Mouse (Mus musculus) forebrain, embryonic 14.5 days (tissue): ENCODE results near the gene Cenpi. TPM values are rescaled to one million over a fixed set of nuclear protein-coding genes. Genes with fewer than 3 reads are reported as not detected.

Source experiments
- ATAC-seq: fragments of 200-750 bp; cut with Nextera tagmentation; 2 replicates; pipeline ENCODE4 v1.8.0; 2017; ENCODE audit warnings: mild to moderate bottlenecking, moderate library complexity
- DNase-seq: peaks from one replicate; pipeline ENCODE4 v3.0.0-alpha.2; 2015; ENCODE audit warnings: low spot score
- H3K27ac ChIP-seq: fragments of 300-500 bp; sonication (generic); 2 replicates; pipeline ENCODE4 v1.5.1; 2014; ENCODE audit warnings: low read depth, mild to moderate bottlenecking, control low read depth, low read length, moderate library complexity
- H3K27me3 ChIP-seq: fragments of 300-500 bp; sonication (generic); replicated peaks from 2 replicates; pipeline ENCODE4 v1.6.1; 2014; ENCODE audit warnings: low read length, control low read depth, mixed read lengths; ENCODE audit not compliant: control insufficient read depth, insufficient read depth
- H3K36me3 ChIP-seq: fragments of 300-500 bp; sonication (generic); 2 replicates; pipeline ENCODE4 v1.6.1; 2014; ENCODE audit warnings: low read length, control low read depth; ENCODE audit not compliant: control insufficient read depth, insufficient read depth
- H3K4me1 ChIP-seq: fragments of 300-500 bp; sonication (generic); 2 replicates; pipeline ENCODE4 v1.6.1; 2014; ENCODE audit warnings: antibody characterized with exemption, low read length, control low read depth; ENCODE audit not compliant: control insufficient read depth, insufficient read depth
- H3K4me2 ChIP-seq: fragments of 300-500 bp; sonication (generic); 2 replicates; pipeline ENCODE4 v1.6.1; 2014; ENCODE audit warnings: mild to moderate bottlenecking, control low read depth, low read length
- H3K4me3 ChIP-seq: fragments of 300-500 bp; sonication (generic); 2 replicates; pipeline ENCODE4 v1.5.1; 2014; ENCODE audit warnings: low read depth, low read length, control low read depth
- H3K9ac ChIP-seq: fragments of 300-500 bp; sonication (generic); 2 replicates; pipeline ENCODE4 v1.6.1; 2014; ENCODE audit warnings: mild to moderate bottlenecking, low read length, control low read depth, moderate library complexity
- H3K9me3 ChIP-seq: fragments of 300-500 bp; sonication (generic); replicated peaks from 2 replicates; pipeline ENCODE4 v1.6.1; 2016; ENCODE audit warnings: low read length, control low read depth, mixed read lengths; ENCODE audit not compliant: control insufficient read depth
- WGBS: fragments of 180-500 bp; shearing (Covaris S2); extraction: QIAGEN DNeasy Blood & Tissue Kit; methylation state at CpG from one replicate; pipeline ENCODE4 v1.1.7; 2014; 5-methylcytosine and 5-hydroxymethylcytosine counted together
- polyA plus RNA-seq: library from polyadenylated mRNA; unstranded; fragments of >200 nt; fragmentation: Nextera tagmentation; extraction: Ambion mirVana; gene quantifications from 2 replicates; pipeline ENCODE4 v1.2.1, GENCODE M21; 2014

Cenpi gene
- polyA plus RNA-seq, 1 experiment from 2014 or later: 17.4 TPM

- no peaks in the 10 kb centered on the region for H3K27me3 ChIP-seq
- H3K27ac ChIP-seq: no peak overlapping the region
- H3K9me3 ChIP-seq: no peaks in the 10 kb centered on the region
- ATAC-seq: no peak
- DNase-seq: no peak
- no peak overlapping the region for H3K4me2 ChIP-seq
- WGBS: 74% methylated on average over 1 of the region's 1 CpGs
- no peaks in the 10 kb centered on the region for H3K4me1 ChIP-seq
- H3K4me3 ChIP-seq: no peak overlapping the region
- no peak overlapping the region for H3K9ac ChIP-seq
- H3K36me3 ChIP-seq: no peaks in the 10 kb centered on the region
Observed at GRCm38 (mm10) chrX:134374190-134374589, 66.3 kb downstream of the Cenpi start.

GRCm38 (mm10) chrX:134384896-134385295 lies 77.0 kb downstream of the Cenpi start:
- Histone ChIP-seq H3K36me3 (no peaks in the 10 kb centered on the region), H3K4me3 (no peak overlapping the region), H3K9ac (no peak overlapping the region), H3K4me2 (no peak overlapping the region), H3K27me3 (no peaks in the 10 kb centered on the region), H3K4me1 (no peaks in the 10 kb centered on the region), H3K27ac (no peak overlapping the region), H3K9me3 (no peaks in the 10 kb centered on the region)
- DNase-seq: no peak
- 76% methylated on average over 6 of the region's 6 CpGs for WGBS
- ATAC-seq: no peak

GRCm38 (mm10) chrX:134398972-134399371 lies 91.1 kb downstream of the Cenpi start:
- Histone ChIP-seq H3K4me2 (no peak overlapping the region), H3K27me3 (no peaks in the 10 kb centered on the region), H3K36me3 (no peaks in the 10 kb centered on the region), H3K9ac (no peak overlapping the region), H3K27ac (no peak overlapping the region), H3K4me3 (no peak overlapping the region), H3K9me3 (no peaks in the 10 kb centered on the region), H3K4me1 (no peaks in the 10 kb centered on the region)
- WGBS: 59% methylated on average over 2 of the region's 2 CpGs
- DNase-seq: no peak
- ATAC-seq: no peak

GRCm38 (mm10) chrX:134403863-134404583 lies 96.1 kb downstream of the Cenpi start, which contains the start of gene Drp2:
Drp2 (plus strand) TSS chrX:134404551.
- WGBS: 47% methylated on average over 15 of the region's 15 CpGs
- peak within 1 kb of the TSS; percentile 55 for H3K9ac ChIP-seq
- DNase-seq (peak; percentile 46), ATAC-seq (peak; percentile 80)
- H3K4me3 ChIP-seq: peak within 1 kb of the TSS; percentile 33
- H3K4me1 ChIP-seq: no peaks in the 10 kb centered on the region
- no peaks in the 10 kb centered on the region for H3K9me3 ChIP-seq
- peak within 1 kb of the TSS; percentile 52 for H3K4me2 ChIP-seq
- no peaks in the 10 kb centered on the region for H3K27me3 ChIP-seq
- H3K27ac ChIP-seq: peak within 1 kb of the TSS; percentile 74
- no peaks in the 10 kb centered on the region for H3K36me3 ChIP-seq

- WGBS: 40% methylated on average over 12 of the region's 14 CpGs
- peak; percentile 84 for ATAC-seq
Observed at GRCm38 (mm10) chrX:134404584-134404955, 96.7 kb downstream of the Cenpi start.

GRCm38 (mm10) chrX:134409354-134409900 lies 101.5 kb downstream of the Cenpi start:
- Histone ChIP-seq H3K36me3 (no peaks in the 10 kb centered on the region), H3K9me3 (no peaks in the 10 kb centered on the region), H3K27ac (no peak overlapping the region), H3K4me2 (no peak overlapping the region), H3K27me3 (no peaks in the 10 kb centered on the region), H3K4me3 (no peak overlapping the region), H3K9ac (no peak overlapping the region), H3K4me1 (no peaks in the 10 kb centered on the region)
- WGBS: 81% methylated on average over 6 of the region's 6 CpGs
- ATAC-seq: no peak
- DNase-seq: no peak

More at GRCm38 (mm10) chrX:134404584-134404955, 96.7 kb downstream of the Cenpi start:
- H3K4me3 ChIP-seq: peak overlapping the region; percentile 33
- no peaks in the 10 kb centered on the region for H3K9me3 ChIP-seq
- H3K27ac ChIP-seq: peak overlapping the region; percentile 74
- peak overlapping the region; percentile 55 for H3K9ac ChIP-seq
- peak; percentile 55 for DNase-seq
- peak overlapping the region; percentile 52 for H3K4me2 ChIP-seq
- no peaks in the 10 kb centered on the region for H3K36me3 ChIP-seq
- H3K4me1 ChIP-seq: no peaks in the 10 kb centered on the region
- no peaks in the 10 kb centered on the region for H3K27me3 ChIP-seq

- WGBS: 86% methylated on average over 1 of the region's 1 CpGs
- Histone ChIP-seq H3K4me2 (no peak overlapping the region), H3K4me3 (no peak overlapping the region), H3K9ac (no peak overlapping the region), H3K9me3 (no peaks in the 10 kb centered on the region), H3K27me3 (no peaks in the 10 kb centered on the region), H3K36me3 (no peaks in the 10 kb centered on the region), H3K27ac (no peak overlapping the region), H3K4me1 (no peaks in the 10 kb centered on the region)
- ATAC-seq (no peak), DNase-seq (no peak)
Observed at GRCm38 (mm10) chrX:134412096-134412495, 104.2 kb downstream of the Cenpi start.

Other genes starting within 250 kb of the Cenpi start
- 62.5 and 74.9 TPM in 2 replicates for gene Cstf2, start 248.9 kb upstream of the Cenpi start, polyA plus RNA-seq
- 0.28 and 0.46 TPM in 2 replicates for gene Xkrx, start 146.0 kb upstream of the Cenpi start, polyA plus RNA-seq
- gene Arl13a, start 120.6 kb upstream of the Cenpi start, polyA plus RNA-seq: not detected in 2 replicates
- not detected in 2 replicates for gene Nox1, start 86.1 kb upstream of the Cenpi start, polyA plus RNA-seq
- gene Trmt2b, start 31.1 kb upstream of the Cenpi start, polyA plus RNA-seq: 8.7 and 9.3 TPM in 2 replicates
- gene Tmem35a, start 12.9 kb upstream of the Cenpi start, polyA plus RNA-seq: 78.0 and 95.9 TPM in 2 replicates
- 12.8 and 16.6 TPM in 2 replicates for gene Drp2, start 96.5 kb downstream of the Cenpi start, polyA plus RNA-seq
- 0.09 TPM in 1 of 2 replicates, not detected in the other for gene Taf7l, start 168.4 kb downstream of the Cenpi start, polyA plus RNA-seq
- gene Timm8a1, start 233.8 kb downstream of the Cenpi start, polyA plus RNA-seq: 53.8 and 55.2 TPM in 2 replicates